Mouse (Mus musculus) ES-E14 (cell line): ENCODE data around the gene Ccar1.

ENCODE experiments used
- CHD2 ChIP-seq: IDR thresholded peaks from 2 replicates; pipeline ENCODE4 v1.6.1; 2014; ENCODE audit warnings: mild to moderate bottlenecking, low read depth, low read length, inconsistent platforms
- HCFC1 ChIP-seq: IDR thresholded peaks from 2 replicates; pipeline ENCODE4 v1.6.1; 2012; ENCODE audit warnings: low read length, inconsistent platforms, borderline replicate concordance; ENCODE audit not compliant: insufficient read depth
- MAFK ChIP-seq: IDR thresholded peaks from 2 replicates; pipeline ENCODE4 v1.6.1; 2014; ENCODE audit warnings: mild to moderate bottlenecking, low read depth, low read length, inconsistent platforms; ENCODE audit not compliant: insufficient read depth
- ZC3H11A ChIP-seq: IDR thresholded peaks from 2 replicates; pipeline ENCODE4 v1.6.1; 2012; ENCODE audit warnings: low read depth, mild to moderate bottlenecking, inconsistent platforms, low read length, borderline replicate concordance
- ZNF384 ChIP-seq: IDR thresholded peaks from 2 replicates; pipeline ENCODE4 v1.6.1; 2012; ENCODE audit warnings: low read depth, low read length, inconsistent platforms

- TF ChIP-seq MAFK (no peak), ZNF384 (no peak), HCFC1 (no peak), CHD2 (no peak), ZC3H11A (no peak)
These were observed 39.5 kb upstream of the Ccar1 start for GRCm38 (mm10) chr10:62831546-62831945.
